Mouse (Mus musculus) neural tube, embryonic 11.5 days (tissue): ENCODE measurements around the gene Lpp. TPM values are rescaled to one million over a fixed set of nuclear protein-coding genes. Genes with fewer than 3 reads are reported as not detected.

ENCODE experiments used
- ATAC-seq: fragments of 200-750 bp; cut with Nextera tagmentation; 2 replicates; pipeline ENCODE4 v1.8.0; 2017; ENCODE audit warnings: moderate number of reproducible peaks, mild to moderate bottlenecking, moderate TSS enrichment, moderate library complexity; ENCODE audit not compliant: insufficient read depth, low FRiP score, low TSS enrichment
- DNase-seq: peaks from one replicate; pipeline ENCODE4 v3.0.0-alpha.2; 2015; ENCODE audit warnings: low spot score
- H3K27ac ChIP-seq: fragments of 300-500 bp; sonication (generic); 2 replicates; pipeline ENCODE4 v1.5.1; 2014; ENCODE audit warnings: low read depth, mild to moderate bottlenecking, low read length
- H3K27me3 ChIP-seq: fragments of 300-500 bp; sonication (generic); 2 replicates; pipeline ENCODE4 v1.6.1; 2014; ENCODE audit warnings: mild to moderate bottlenecking, low read length, mixed read lengths; ENCODE audit not compliant: control insufficient read depth, insufficient read depth
- H3K36me3 ChIP-seq: fragments of 300-500 bp; sonication (generic); 2 replicates; pipeline ENCODE4 v1.6.1; 2014; ENCODE audit warnings: mild to moderate bottlenecking, low read length, moderate library complexity, mixed read lengths; ENCODE audit not compliant: control insufficient read depth, insufficient read depth
- H3K4me1 ChIP-seq: fragments of 300-500 bp; sonication (generic); 2 replicates; pipeline ENCODE4 v1.6.1; 2014; ENCODE audit warnings: low read length, mixed read lengths; ENCODE audit not compliant: control insufficient read depth, insufficient read depth
- H3K4me2 ChIP-seq: fragments of 300-500 bp; sonication (generic); 2 replicates; pipeline ENCODE4 v1.6.1; 2014; ENCODE audit warnings: low read depth, mild to moderate bottlenecking, moderate library complexity
- H3K4me3 ChIP-seq: fragments of 300-500 bp; sonication (generic); 2 replicates; pipeline ENCODE4 v1.5.1; 2014; ENCODE audit warnings: low read depth, low read length
- H3K9ac ChIP-seq: fragments of 300-500 bp; sonication (generic); 2 replicates; pipeline ENCODE4 v1.6.1; 2014; ENCODE audit warnings: mild to moderate bottlenecking, low read length
- H3K9me3 ChIP-seq: fragments of 300-500 bp; sonication (generic); 2 replicates; pipeline ENCODE4 v1.6.1; 2016; ENCODE audit warnings: low read length; ENCODE audit not compliant: control insufficient read depth
- WGBS: fragments of 180-500 bp; shearing (Covaris S2); extraction: QIAGEN DNeasy Blood & Tissue Kit; methylation state at CpG from one replicate; pipeline ENCODE4 v1.1.7; 2014; 5-methylcytosine and 5-hydroxymethylcytosine counted together
- polyA plus RNA-seq: library from polyadenylated mRNA; unstranded; fragments of >200 nt; fragmentation: Nextera tagmentation; extraction: Ambion mirVana; gene quantifications from 2 replicates; pipeline ENCODE4 v1.2.1, GENCODE M21; 2014

The Lpp gene
- polyA plus RNA-seq, 1 experiment from 2014 or later: 21.7 TPM

- 75% methylated on average over 4 of the region's 4 CpGs for WGBS
- H3K36me3 ChIP-seq: no peaks in the 10 kb centered on the region
- H3K9ac ChIP-seq: no peak overlapping the region
- no peak overlapping the region for H3K4me3 ChIP-seq
- ATAC-seq (no peak), DNase-seq (no peak)
- H3K27ac ChIP-seq: no peak overlapping the region
- H3K27me3 ChIP-seq: no peaks in the 10 kb centered on the region
- H3K4me1 ChIP-seq: no peaks in the 10 kb centered on the region
- no peaks in the 10 kb centered on the region for H3K9me3 ChIP-seq
- no peak overlapping the region for H3K4me2 ChIP-seq
These were observed 249.8 kb downstream of the Lpp start for GRCm38 (mm10) chr16:24643024-24643635.

- H3K9me3 ChIP-seq: no peaks in the 10 kb centered on the region
- DNase-seq (no peak), ATAC-seq (no peak)
- no peak overlapping the region for H3K27ac ChIP-seq
- no peaks in the 10 kb centered on the region for H3K36me3 ChIP-seq
- 73% methylated on average over 8 of the region's 8 CpGs for WGBS
- no peaks in the 10 kb centered on the region for H3K4me1 ChIP-seq
- no peaks in the 10 kb centered on the region for H3K27me3 ChIP-seq
- H3K9ac ChIP-seq: no peak overlapping the region
- no peak overlapping the region for H3K4me3 ChIP-seq
- no peak overlapping the region for H3K4me2 ChIP-seq
These were observed 250.8 kb downstream of the Lpp start for GRCm38 (mm10) chr16:24644154-24644553.

GRCm38 (mm10) chr16:24644760-24645406 is 251.6 kb downstream of the Lpp start:
- Histone ChIP-seq H3K27ac (no peak overlapping the region), H3K4me2 (no peak overlapping the region), H3K4me1 (no peaks in the 10 kb centered on the region), H3K4me3 (no peak overlapping the region), H3K9me3 (no peaks in the 10 kb centered on the region), H3K36me3 (no peaks in the 10 kb centered on the region), H3K27me3 (no peaks in the 10 kb centered on the region), H3K9ac (no peak overlapping the region)
- no peak for ATAC-seq
- DNase-seq: no peak
- 89% methylated on average over 4 of the region's 4 CpGs for WGBS

GRCm38 (mm10) chr16:24645906-24646603 is 252.7 kb downstream of the Lpp start:
- 85% methylated on average over 6 of the region's 6 CpGs for WGBS
- H3K27ac ChIP-seq: no peak overlapping the region
- H3K9me3 ChIP-seq: no peaks in the 10 kb centered on the region
- no peak overlapping the region for H3K4me3 ChIP-seq
- no peaks in the 10 kb centered on the region for H3K27me3 ChIP-seq
- no peaks in the 10 kb centered on the region for H3K4me1 ChIP-seq
- DNase-seq (no peak), ATAC-seq (no peak)
- H3K9ac ChIP-seq: no peak overlapping the region
- H3K36me3 ChIP-seq: no peaks in the 10 kb centered on the region
- H3K4me2 ChIP-seq: no peak overlapping the region

GRCm38 (mm10) chr16:24651655-24652654 is 258.6 kb downstream of the Lpp start:
- Histone ChIP-seq H3K27me3 (no peaks in the 10 kb centered on the region), H3K36me3 (no peaks in the 10 kb centered on the region), H3K4me2 (no peak overlapping the region), H3K4me3 (no peak overlapping the region), H3K9me3 (no peaks in the 10 kb centered on the region), H3K4me1 (no peaks in the 10 kb centered on the region), H3K27ac (no peak overlapping the region), H3K9ac (no peak overlapping the region)
- ATAC-seq (no peak), DNase-seq (no peak)
- 77% methylated on average over 8 of the region's 8 CpGs for WGBS

- no peaks in the 10 kb centered on the region for H3K9me3 ChIP-seq
- ATAC-seq: no peak
- no peak for DNase-seq
- H3K9ac ChIP-seq: no peak overlapping the region
- WGBS: 84% methylated on average over 5 of the region's 5 CpGs
- no peaks in the 10 kb centered on the region for H3K4me1 ChIP-seq
- H3K36me3 ChIP-seq: no peaks in the 10 kb centered on the region
- no peaks in the 10 kb centered on the region for H3K27me3 ChIP-seq
- no peak overlapping the region for H3K27ac ChIP-seq
- H3K4me3 ChIP-seq: no peak overlapping the region
- no peak overlapping the region for H3K4me2 ChIP-seq
These were observed 259.7 kb downstream of the Lpp start for GRCm38 (mm10) chr16:24653041-24653440.

- 80% methylated on average over 3 of the region's 3 CpGs for WGBS
- H3K4me3 ChIP-seq: no peak overlapping the region
- H3K9me3 ChIP-seq: no peaks in the 10 kb centered on the region
- DNase-seq (no peak), ATAC-seq (no peak)
- H3K4me1 ChIP-seq: no peaks in the 10 kb centered on the region
- H3K27me3 ChIP-seq: no peaks in the 10 kb centered on the region
- no peak overlapping the region for H3K4me2 ChIP-seq
- no peaks in the 10 kb centered on the region for H3K36me3 ChIP-seq
- H3K27ac ChIP-seq: no peak overlapping the region
- no peak overlapping the region for H3K9ac ChIP-seq
These were observed 261.8 kb downstream of the Lpp start for GRCm38 (mm10) chr16:24655116-24655515.

GRCm38 (mm10) chr16:24656026-24656425 is 262.7 kb downstream of the Lpp start:
- ATAC-seq (no peak), DNase-seq (no peak)
- WGBS: 94% methylated on average over 8 of the region's 8 CpGs
- Histone ChIP-seq H3K27me3 (no peaks in the 10 kb centered on the region), H3K27ac (no peak overlapping the region), H3K9ac (no peak overlapping the region), H3K4me3 (no peak overlapping the region), H3K36me3 (no peaks in the 10 kb centered on the region), H3K9me3 (no peaks in the 10 kb centered on the region), H3K4me2 (no peak overlapping the region), H3K4me1 (no peaks in the 10 kb centered on the region)
